Mouse (Mus musculus) lung, embryonic 14.5 days (tissue): ENCODE measurements around the gene Krt26. TPM values are rescaled to one million over a fixed set of nuclear protein-coding genes. Genes with fewer than 3 reads are reported as not detected.

Source experiments
- ATAC-seq: fragments of 200-750 bp; cut with Nextera tagmentation; 2 replicates; pipeline ENCODE4 v1.8.0; 2017; ENCODE audit warnings: mild to moderate bottlenecking, moderate TSS enrichment, moderate library complexity; ENCODE audit not compliant: insufficient read depth
- DNase-seq: peaks from one replicate; pipeline ENCODE4 v3.0.0-alpha.2; 2015
- H3K27ac ChIP-seq: fragments of 300-500 bp; sonication (generic); 2 replicates; pipeline ENCODE4 v1.5.1; 2014; ENCODE audit warnings: low read depth, mild to moderate bottlenecking, moderate library complexity
- H3K27me3 ChIP-seq: fragments of 300-500 bp; sonication (generic); 2 replicates; pipeline ENCODE4 v1.6.1; 2014; ENCODE audit warnings: low read length, control low read depth; ENCODE audit not compliant: insufficient read depth
- H3K36me3 ChIP-seq: fragments of 300-500 bp; sonication (generic); 2 replicates; pipeline ENCODE4 v1.6.1; 2014; ENCODE audit warnings: control low read depth; ENCODE audit not compliant: insufficient read depth
- H3K4me1 ChIP-seq: fragments of 300-500 bp; sonication (generic); 2 replicates; pipeline ENCODE4 v1.6.1; 2014; ENCODE audit warnings: antibody characterized with exemption, control low read depth; ENCODE audit not compliant: insufficient read depth
- H3K4me2 ChIP-seq: fragments of 300-500 bp; sonication (generic); 2 replicates; pipeline ENCODE4 v1.6.1; 2014; ENCODE audit warnings: mild to moderate bottlenecking
- H3K4me3 ChIP-seq: fragments of 300-500 bp; sonication (generic); 2 replicates; pipeline ENCODE4 v1.5.1; 2014; ENCODE audit warnings: low read depth, low read length
- H3K9ac ChIP-seq: fragments of 300-500 bp; sonication (generic); 2 replicates; pipeline ENCODE4 v1.6.1; 2014
- H3K9me3 ChIP-seq: fragments of 300-500 bp; sonication (generic); 2 replicates; pipeline ENCODE4 v1.6.1; 2016; ENCODE audit warnings: low read depth, low read length, control low read depth
- CTCF ChIP-seq: IDR thresholded peaks from 2 replicates; pipeline ENCODE4 v1.5.1; 2016; ENCODE audit warnings: antibody characterized with exemption, low read depth
- WGBS: fragments of 180-500 bp; shearing (Covaris S2); extraction: QIAGEN DNeasy Blood & Tissue Kit; methylation state at CpG from one replicate; pipeline ENCODE4 v1.1.7; 2014; 5-methylcytosine and 5-hydroxymethylcytosine counted together
- polyA plus RNA-seq: library from polyadenylated mRNA; unstranded; fragments of >200 nt; fragmentation: Nextera tagmentation; extraction: Ambion mirVana; gene quantifications from 2 replicates; pipeline ENCODE4 v1.2.1, GENCODE M21; 2014

Gene Krt26
- not detected in 2 replicates for polyA plus RNA-seq

GRCm38 (mm10) chr11:99337866-99338265, at the start of gene Krt26:
Gene Krt26 (minus strand): TSS chr11:99337966.
- Histone ChIP-seq H3K4me1 (no peaks in the 10 kb centered on the region), H3K4me3 (no peak within 1 kb of the TSS), H3K27ac (no peak within 1 kb of the TSS), H3K4me2 (no peak within 1 kb of the TSS), H3K36me3 (no peaks in the 10 kb centered on the region), H3K9me3 (no peaks in the 10 kb centered on the region), H3K9ac (no peak within 1 kb of the TSS), H3K27me3 (no peaks in the 10 kb centered on the region)
- ATAC-seq (no peak), DNase-seq (no peak)
- no peak for TF ChIP-seq CTCF
- WGBS: 91% methylated on average over 11 of the region's 11 CpGs

GRCm38 (mm10) chr11:99385813-99386721, 48.3 kb upstream of the Krt26 start:
- H3K4me3 ChIP-seq: peak overlapping the region; percentile 59
- H3K27ac ChIP-seq: peak overlapping the region; percentile 99
- H3K36me3 ChIP-seq: no peaks in the 10 kb centered on the region; the same call in 1 of the 2 replicates
- TF ChIP-seq CTCF: no peak
- H3K9ac ChIP-seq: peak overlapping the region; percentile 62
- no peaks in the 10 kb centered on the region for H3K27me3 ChIP-seq
- DNase-seq (peak; percentile 94), ATAC-seq (peak; percentile 91)
- H3K4me2 ChIP-seq: peak overlapping the region; percentile 78
- H3K9me3 ChIP-seq: no peaks in the 10 kb centered on the region
- WGBS: 1% methylated on average over 71 of the region's 71 CpGs
- no peaks in the 10 kb centered on the region for H3K4me1 ChIP-seq

- ATAC-seq: no peak
- Histone ChIP-seq H3K27ac (no peak overlapping the region), H3K4me3 (no peak overlapping the region), H3K9ac (no peak overlapping the region), H3K4me2 (no peak overlapping the region), H3K27me3 (no peaks in the 10 kb centered on the region; the same call in 1 of the 2 replicates), H3K36me3 (no peaks in the 10 kb centered on the region), H3K9me3 (no peaks in the 10 kb centered on the region), H3K4me1 (no peaks in the 10 kb centered on the region)
- peak; percentile 84 for TF ChIP-seq CTCF
- peak; percentile 81 for DNase-seq
- WGBS: 12% methylated on average over 5 of the region's 5 CpGs
Observed at GRCm38 (mm10) chr11:99379568-99379967, 41.8 kb upstream of the Krt26 start.

GRCm38 (mm10) chr11:99374803-99375202, 37.0 kb upstream of the Krt26 start, which contains the start of gene Krt28:
Gene Krt28 (minus strand): TSS chr11:99374903.
- no peaks in the 10 kb centered on the region for H3K4me1 ChIP-seq
- no peaks in the 10 kb centered on the region for H3K36me3 ChIP-seq
- no peak within 1 kb of the TSS for H3K27ac ChIP-seq
- 81% methylated on average over 13 of the region's 13 CpGs for WGBS
- H3K9me3 ChIP-seq: no peaks in the 10 kb centered on the region
- H3K4me3 ChIP-seq: no peak within 1 kb of the TSS
- no peaks in the 10 kb centered on the region; the same call in 1 of the 2 replicates for H3K27me3 ChIP-seq
- ATAC-seq (no peak), DNase-seq (no peak)
- TF ChIP-seq CTCF: no peak
- H3K4me2 ChIP-seq: no peak within 1 kb of the TSS
- no peak within 1 kb of the TSS for H3K9ac ChIP-seq

GRCm38 (mm10) chr11:99369853-99370451, 32.2 kb upstream of the Krt26 start:
- H3K36me3 ChIP-seq: no peaks in the 10 kb centered on the region
- H3K9me3 ChIP-seq: no peaks in the 10 kb centered on the region
- no peak overlapping the region for H3K4me3 ChIP-seq
- DNase-seq: no peak
- no peak overlapping the region for H3K27ac ChIP-seq
- 84% methylated on average over 8 of the region's 8 CpGs for WGBS
- no peak for TF ChIP-seq CTCF
- no peak overlapping the region for H3K9ac ChIP-seq
- H3K4me1 ChIP-seq: no peaks in the 10 kb centered on the region
- no peak overlapping the region for H3K4me2 ChIP-seq
- no peak for ATAC-seq
- no peaks in the 10 kb centered on the region for H3K27me3 ChIP-seq

- no peaks in the 10 kb centered on the region for H3K27me3 ChIP-seq
- peak; percentile 44 for DNase-seq
- no peak overlapping the region for H3K27ac ChIP-seq
- H3K9me3 ChIP-seq: no peaks in the 10 kb centered on the region
- no peak overlapping the region for H3K4me2 ChIP-seq
- no peak overlapping the region for H3K9ac ChIP-seq
- ATAC-seq: no peak
- peak; percentile 63 for TF ChIP-seq CTCF
- no peak overlapping the region for H3K4me3 ChIP-seq
- no peaks in the 10 kb centered on the region for H3K36me3 ChIP-seq
- no peaks in the 10 kb centered on the region for H3K4me1 ChIP-seq
- 4% methylated on average over 3 of the region's 3 CpGs for WGBS
Observed at GRCm38 (mm10) chr11:99369229-99369628, 31.5 kb upstream of the Krt26 start.

- no peak overlapping the region for H3K4me3 ChIP-seq
- no peak overlapping the region for H3K9ac ChIP-seq
- H3K4me2 ChIP-seq: no peak overlapping the region
- DNase-seq (peak; percentile 17), ATAC-seq (no peak)
- no peak; the same call in 1 of the 2 replicates for TF ChIP-seq CTCF
- H3K4me1 ChIP-seq: no peaks in the 10 kb centered on the region
- WGBS: 28% methylated on average over 10 of the region's 10 CpGs
- no peak overlapping the region for H3K27ac ChIP-seq
- no peaks in the 10 kb centered on the region for H3K9me3 ChIP-seq
- no peaks in the 10 kb centered on the region for H3K27me3 ChIP-seq
- H3K36me3 ChIP-seq: no peaks in the 10 kb centered on the region
Observed at GRCm38 (mm10) chr11:99366791-99367190, 29.0 kb upstream of the Krt26 start.
